Mouse (Mus musculus) erythroblast, embryonic 14.5 days (primary cell): ENCODE data around the gene Tbcd. TPM values are rescaled to one million over a fixed set of nuclear protein-coding genes. Genes with fewer than 3 reads are reported as not detected.

ENCODE experiments used
- H3K27me3 ChIP-seq: 2 replicates; pipeline ENCODE4 v1.6.1; 2012; ENCODE audit warnings: inconsistent platforms; ENCODE audit not compliant: control insufficient read depth
- H3K36me3 ChIP-seq: 2 replicates; pipeline ENCODE4 v1.6.1; 2012; ENCODE audit warnings: mild to moderate bottlenecking, inconsistent platforms; ENCODE audit not compliant: control insufficient read depth
- H3K4me1 ChIP-seq: 2 replicates; pipeline ENCODE4 v1.6.1; 2012; ENCODE audit warnings: inconsistent platforms; ENCODE audit not compliant: control insufficient read depth
- H3K4me3 ChIP-seq: replicated peaks from 2 replicates; pipeline ENCODE3; 2012; ENCODE audit warnings: moderate library complexity, mild to moderate bottlenecking, inconsistent platforms
- H3K9me3 ChIP-seq: 2 replicates; pipeline ENCODE4 v1.6.1; 2012; ENCODE audit warnings: low read length, inconsistent platforms, mixed read lengths; ENCODE audit not compliant: control insufficient read depth
- GATA1 ChIP-seq: IDR thresholded peaks from 2 replicates; pipeline ENCODE4 v1.6.1; 2012; ENCODE audit warnings: low read length, inconsistent platforms, mixed read lengths
- TAL1 ChIP-seq: IDR thresholded peaks from 3 replicates; pipeline ENCODE4 v1.6.1; 2012; ENCODE audit warnings: low read length, inconsistent platforms, mixed read lengths
- polyA plus RNA-seq: library from polyadenylated mRNA; stranded (reverse); fragments of >175 nt; gene quantifications from 2 replicates; pipeline ENCODE4 v1.2.3, GENCODE M21; 2012

Gene Tbcd
- polyA plus RNA-seq, 1 experiment = 0.42 TPM

DNA sequence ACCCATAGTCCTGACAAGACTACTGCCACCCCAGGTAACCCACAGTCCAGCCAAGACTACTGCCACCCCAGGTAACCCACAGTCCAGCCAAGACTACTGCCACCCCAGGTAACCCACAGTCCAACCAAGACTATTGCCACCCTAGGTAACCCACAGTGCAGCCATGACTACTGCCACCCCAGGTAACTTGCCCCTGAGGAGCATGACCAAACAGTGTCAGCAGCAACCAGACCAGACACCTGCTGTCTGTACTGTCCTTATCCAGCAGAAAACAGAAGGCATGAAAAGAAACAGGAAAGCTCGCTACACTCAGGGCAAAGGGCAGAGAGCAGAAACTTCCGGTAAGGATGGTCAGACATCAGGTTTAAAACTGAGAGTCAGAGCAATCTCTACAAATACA, 209.4 kb downstream of the Tbcd start:
- Histone ChIP-seq H3K4me1 (peaks cover 2% of the 10 kb centered on the region; the same call in 1 of the 2 replicates), H3K9me3 (no peaks in the 10 kb centered on the region), H3K27me3 (no peaks in the 10 kb centered on the region), H3K36me3 (no peaks in the 10 kb centered on the region; the same call in 1 of the 2 replicates), H3K4me3 (no peak overlapping the region)
- TF ChIP-seq GATA1 (no peak), TAL1 (no peak)

Other genes with a start within 250 kb of the Tbcd start
- gene Hexdc, start 247.5 kb upstream of the Tbcd start, polyA plus RNA-seq = 0.50 and 0.58 TPM in 2 replicates
- gene Ogfod3, start 247.2 kb upstream of the Tbcd start, polyA plus RNA-seq = 1.2 and 1.4 TPM in 2 replicates
- 0.68 and 1.4 TPM in 2 replicates for gene Cybc1, start 222.6 kb upstream of the Tbcd start, polyA plus RNA-seq
- 5.0 and 6.6 TPM in 2 replicates for gene Narf, start 214.7 kb upstream of the Tbcd start, polyA plus RNA-seq
- gene Foxk2, start 192.0 kb upstream of the Tbcd start, polyA plus RNA-seq = 1.4 and 2.0 TPM in 2 replicates
- 0.39 and 0.46 TPM in 2 replicates for gene Wdr45b, start 97.5 kb upstream of the Tbcd start, polyA plus RNA-seq
- 0.02 TPM in 1 of 2 replicates, not detected in the other for gene Rab40b, start 63.7 kb upstream of the Tbcd start, polyA plus RNA-seq
- gene Fn3krp, start 30.5 kb upstream of the Tbcd start, polyA plus RNA-seq = 3.4 and 5.6 TPM in 2 replicates
- gene Fn3k, start 17.0 kb upstream of the Tbcd start, polyA plus RNA-seq = 24.1 and 24.7 TPM in 2 replicates
- not detected in 2 replicates for gene Zfp750, start 67.4 kb downstream of the Tbcd start, polyA plus RNA-seq
- not detected in 2 replicates for gene B3gntl1, start 221.2 kb downstream of the Tbcd start, polyA plus RNA-seq
- 0.05 TPM in 1 of 2 replicates, not detected in the other for gene Metrnl, start 249.6 kb downstream of the Tbcd start, polyA plus RNA-seq